Mouse (Mus musculus): Measurements from ENCODE around the gene Hipk4. TPM values are rescaled to one million over a fixed set of nuclear protein-coding genes. Genes with fewer than 3 reads are reported as not detected.
A peak's percentile ranks its signal among the peaks of the same experiment; 100 is the strongest.

The Hipk4 gene
- total RNA-seq (2021) = under 1 TPM in 1 of 2 experiments, not detected in 1; 0.22 TPM

DNA sequence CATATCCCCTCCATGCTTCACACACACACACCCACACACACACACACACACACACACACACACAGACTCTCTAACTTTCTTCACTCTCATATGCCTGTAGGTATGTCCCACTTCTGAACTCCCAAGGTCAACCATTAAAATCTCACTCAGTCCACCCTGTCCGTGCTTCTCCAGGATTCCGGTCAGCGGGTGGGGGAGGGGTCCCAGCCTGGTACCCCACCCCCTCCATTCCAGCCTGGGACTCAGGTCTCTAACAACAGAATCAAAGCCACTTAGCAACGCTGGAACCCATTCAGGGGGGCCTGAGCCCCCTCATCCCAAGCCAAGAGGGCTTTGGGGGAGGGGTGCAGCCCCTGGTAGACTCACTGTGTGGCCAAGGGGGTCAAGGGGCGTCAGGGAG, at the start of gene Hipk4:
Gene Hipk4 (plus strand): TSS at position 301 of the 400 bp plus-strand sequence.
- intact Hi-C loops (cut with DNase I) = no loop called here
- no peak for DNase-seq (ENCODE audit: low spot score in 2 of 2)

- intact Hi-C loops (cut with DNase I) = loop anchor here (1.0 kb wide), 1 partner anchor 34 kb away; no protein-coding TSS in a partner anchor
Measured at GRCm38 (mm10) chr7:27473835-27474489, 49.1 kb upstream of the Hipk4 start.

GRCm38 (mm10) chr7:27474490-27474954, 48.5 kb upstream of the Hipk4 start:
- intact Hi-C loops (cut with DNase I) = no loop called here

More at GRCm38 (mm10) chr7:27473835-27474489, 49.1 kb upstream of the Hipk4 start:
- DNase-seq (ENCODE audit: low spot score in 2 of 2) = no peak

DNA sequence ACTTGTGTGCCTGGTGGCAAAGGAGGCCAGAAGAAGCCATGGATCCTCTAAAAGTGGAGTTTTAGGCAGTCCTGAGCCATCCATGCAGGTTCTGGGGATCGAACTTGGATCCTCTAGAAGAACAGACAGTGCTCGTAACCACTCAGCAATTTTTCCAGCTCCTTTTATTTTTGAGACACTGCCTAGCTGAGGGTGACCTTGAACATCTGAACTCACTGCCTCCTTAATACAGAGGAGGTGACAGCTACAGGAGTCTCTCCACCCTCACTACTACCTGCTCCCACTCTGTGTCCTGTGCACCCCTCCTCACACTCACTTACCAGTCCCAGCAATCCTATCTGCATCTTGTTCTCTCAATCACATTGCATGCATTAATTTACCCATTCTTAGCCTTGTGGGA, 47.5 kb upstream of the Hipk4 start:
- intact Hi-C loops (cut with DNase I) = no loop called here
- no peak for DNase-seq (ENCODE audit: low spot score in 2 of 2)

More at GRCm38 (mm10) chr7:27474490-27474954, 48.5 kb upstream of the Hipk4 start:
- DNase-seq (ENCODE audit: low spot score in 2 of 2) = peak; percentile 95 to 96

DNA sequence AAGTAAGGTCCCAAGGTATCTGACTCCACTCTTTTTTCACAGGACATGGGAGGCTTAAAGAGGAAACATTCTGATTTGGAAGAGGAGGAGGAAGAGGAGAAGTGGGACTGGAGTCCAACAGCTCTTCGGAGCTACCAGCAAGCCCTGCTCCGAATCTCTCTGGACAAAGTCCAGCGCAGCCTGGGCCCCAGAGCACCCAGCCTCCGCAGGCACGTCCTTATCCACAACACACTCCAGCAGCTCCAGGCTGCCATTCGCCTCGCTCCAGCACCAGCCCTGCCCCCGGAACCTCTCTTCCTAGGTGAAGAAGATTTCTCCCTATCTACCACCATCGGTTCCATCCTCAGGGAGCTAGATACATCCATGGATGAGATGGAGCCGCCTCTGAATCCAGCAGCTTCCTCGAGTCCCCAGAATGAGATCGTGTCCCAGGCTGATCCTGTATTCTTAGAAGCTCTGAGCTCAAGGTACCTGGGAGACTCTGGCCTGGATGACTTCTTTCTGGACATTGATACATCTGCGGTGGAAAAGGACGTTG, 46.9 kb upstream of the Hipk4 start:
- intact Hi-C loops (cut with DNase I) = no loop called here
- DNase-seq (ENCODE audit: low spot score in 2 of 2) = no peak

GRCm38 (mm10) chr7:27478561-27478960, 44.5 kb upstream of the Hipk4 start:
- no peak for DNase-seq (ENCODE audit: low spot score in 2 of 2)
- intact Hi-C loops (cut with DNase I) = no loop called here

- intact Hi-C loops (cut with DNase I) = loop anchor here (10.0 kb wide), 1 partner anchor 145 kb away; the partner anchor contains the start of gene Ltbp4
- no peak for DNase-seq (ENCODE audit: low spot score in 2 of 2)
Measured at GRCm38 (mm10) chr7:27479750-27480149, 43.3 kb upstream of the Hipk4 start.

DNA sequence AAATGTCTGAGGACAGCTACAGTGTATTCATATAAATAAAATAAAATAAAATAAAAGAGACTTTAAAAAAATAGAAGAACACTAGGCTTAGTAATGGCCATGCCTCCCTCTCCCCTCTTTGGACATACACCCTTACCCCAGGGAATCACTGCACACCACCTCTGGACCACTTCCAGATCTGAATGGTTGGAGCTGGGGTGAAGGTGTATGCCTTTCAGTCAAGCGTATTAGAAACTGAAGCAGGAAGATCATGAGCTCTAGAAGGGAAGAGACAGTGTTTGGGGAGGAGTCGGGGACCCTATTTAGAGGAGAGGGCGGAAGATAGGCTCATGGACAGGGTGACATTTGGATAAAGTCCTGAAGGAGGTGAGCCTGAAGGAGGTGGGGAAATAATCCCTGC, 42.6 kb upstream of the Hipk4 start:
- DNase-seq (ENCODE audit: low spot score in 2 of 2) = no peak
- intact Hi-C loops (cut with DNase I) = loop anchor here (10.0 kb wide), 1 partner anchor 146 kb away; the partner anchor contains the start of gene Ltbp4

GRCm38 (mm10) chr7:27480927-27481626, 42.0 kb upstream of the Hipk4 start:
- no peak for DNase-seq (ENCODE audit: low spot score in 2 of 2)
- intact Hi-C loops (cut with DNase I) = loop anchor here (10.0 kb wide), 1 partner anchor 146 kb away; the partner anchor contains the start of gene Ltbp4

DNA sequence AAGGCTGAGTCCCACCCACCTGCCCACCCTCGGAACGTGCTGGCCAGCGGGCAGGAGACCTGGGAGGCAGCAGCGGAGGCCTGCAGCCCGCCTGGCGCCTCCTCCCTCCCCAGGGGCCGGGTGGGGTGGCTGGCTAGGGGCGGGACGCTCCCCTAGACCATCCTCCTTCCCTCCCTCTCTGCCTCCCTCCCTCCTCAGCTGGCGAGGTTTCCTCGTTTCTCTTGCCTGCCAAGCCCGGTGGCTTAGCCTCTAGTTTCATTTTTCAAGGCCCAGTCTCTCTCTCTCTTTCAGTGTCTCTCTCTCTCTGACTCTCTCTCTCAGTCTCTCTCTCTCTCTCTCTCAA, 41.5 kb upstream of the Hipk4 start:
- intact Hi-C loops (cut with DNase I) = loop anchor here (10.0 kb wide), 1 partner anchor 147 kb away; the partner anchor contains the start of gene Ltbp4
- peak; percentile 67 to 69 for DNase-seq (ENCODE audit: low spot score in 2 of 2)

GRCm38 (mm10) chr7:27483860-27484259, 39.2 kb upstream of the Hipk4 start:
- intact Hi-C loops (cut with DNase I) = loop anchor here (10.0 kb wide), 1 partner anchor 149 kb away; the partner anchor contains the start of gene Ltbp4
- no peak for DNase-seq (ENCODE audit: low spot score in 2 of 2)

DNA sequence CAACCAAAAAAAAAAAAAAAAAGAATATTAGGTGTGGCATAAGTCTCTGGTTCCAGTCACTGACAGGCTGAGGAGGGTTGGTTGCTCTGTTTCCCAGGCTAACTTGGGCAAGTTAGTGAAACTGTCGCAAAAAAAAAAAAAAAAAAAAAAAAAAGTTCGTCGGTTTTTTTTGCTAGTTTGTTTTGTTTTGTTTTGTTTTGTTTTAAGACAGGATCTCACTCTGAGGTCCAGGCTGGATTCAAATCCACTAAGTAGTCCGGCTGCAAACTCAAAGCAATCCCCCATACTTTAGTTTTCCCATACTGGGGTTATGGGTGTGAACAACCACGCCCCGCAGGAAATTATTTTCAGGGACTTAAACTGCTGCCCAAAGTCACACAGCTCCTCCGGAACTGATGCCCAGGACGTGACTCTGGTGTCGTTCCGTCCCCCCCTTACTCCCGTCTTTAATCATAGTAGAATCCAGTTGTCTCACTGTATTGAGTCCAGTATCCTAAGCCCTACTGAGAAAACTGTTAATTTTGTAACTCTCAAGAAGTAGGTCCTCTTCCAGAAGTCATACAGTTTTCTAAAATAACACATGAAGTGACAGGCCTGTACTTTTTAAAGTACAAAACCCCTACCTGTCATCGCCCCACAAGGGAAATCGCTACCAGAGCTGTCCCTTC, 36.8 kb upstream of the Hipk4 start:
- peak in 1 of 2 experiments; percentile 8 for DNase-seq (ENCODE audit: low spot score in 2 of 2)
- intact Hi-C loops (cut with DNase I) = loop anchor here (2.0 to 10.0 kb wide), 2 partner anchors 39 to 151 kb away; partner anchors contain the start of genes Blvrb, Ltbp4 and Sptbn4

GRCm38 (mm10) chr7:27486770-27487697, 36.0 kb upstream of the Hipk4 start, which contains the start of gene Sertad1:
Sertad1 (plus strand) TSS chr7:27486910.
- intact Hi-C loops (cut with DNase I) = loop anchor here (2.0 to 10.0 kb wide), 2 partner anchors 40 to 152 kb away; partner anchors contain the start of genes Blvrb, Ltbp4 and Sptbn4
- peak; percentile 100 for DNase-seq (ENCODE audit: low spot score in 2 of 2)

DNA sequence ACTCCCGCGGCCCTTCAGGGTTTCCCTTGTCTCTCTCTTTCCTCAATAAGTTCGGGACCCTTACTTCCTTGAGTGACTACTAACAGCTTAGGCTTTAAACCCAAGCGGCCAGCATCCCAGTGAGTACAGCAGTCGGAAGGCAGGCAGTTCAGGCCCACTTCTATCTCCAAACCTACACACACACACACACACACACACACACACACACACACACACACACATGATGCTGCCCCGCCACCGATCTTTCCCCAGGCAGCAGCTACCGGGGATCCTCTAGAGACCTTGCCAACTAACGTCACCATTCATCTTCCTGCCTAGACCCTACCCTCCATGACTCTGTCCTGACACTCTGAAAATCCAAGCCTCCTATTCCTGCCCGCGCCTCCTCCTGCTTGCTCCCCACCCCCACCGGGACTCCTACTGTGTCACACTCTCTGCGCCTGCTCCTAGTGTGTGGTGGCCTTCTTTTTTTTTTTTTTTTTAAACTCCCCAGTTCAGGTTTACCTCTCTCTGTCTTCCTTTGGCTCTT, 35.3 kb upstream of the Hipk4 start:
- DNase-seq (ENCODE audit: low spot score in 2 of 2) = peak; percentile 59 to 64
- intact Hi-C loops (cut with DNase I) = loop anchor here (2.0 to 10.0 kb wide), 2 partner anchors 41 to 153 kb away; partner anchors contain the start of genes Blvrb, Ltbp4 and Sptbn4

- no peak for DNase-seq (ENCODE audit: low spot score in 2 of 2)
- intact Hi-C loops (cut with DNase I) = loop anchor here (10.0 kb wide), 1 partner anchor 155 kb away; the partner anchor contains the start of gene Ltbp4
Measured at GRCm38 (mm10) chr7:27489270-27489869, 33.7 kb upstream of the Hipk4 start.

GRCm38 (mm10) chr7:27490227-27490542, 32.9 kb upstream of the Hipk4 start:
- no peak for DNase-seq (ENCODE audit: low spot score in 2 of 2)
- intact Hi-C loops (cut with DNase I) = no loop called here

- intact Hi-C loops (cut with DNase I) = no loop called here
- DNase-seq (ENCODE audit: low spot score in 2 of 2) = peak; percentile 83 to 86
Measured at GRCm38 (mm10) chr7:27490543-27491329, 32.3 kb upstream of the Hipk4 start.

Measured in left cerebral cortex, postnatal 36 days (tissue).